Mouse (Mus musculus) MEL (cell line): ENCODE results near the gene Sez6l. TPM values are rescaled to one million over a fixed set of nuclear protein-coding genes. Genes with fewer than 3 reads are reported as not detected.

Experiments
- DNase-seq: peaks from one replicate; pipeline ENCODE4 v3.0.0; 2011; ENCODE audit warnings: low read depth, low spot score
- H3K27ac ChIP-seq: 2 replicates; pipeline ENCODE4 v1.5.1; 2012; ENCODE audit warnings: low read depth, mild to moderate bottlenecking, control low read depth, low read length, moderate library complexity; ENCODE audit not compliant: control insufficient read depth
- H3K27me3 ChIP-seq, 2 experiments: fragments of 150-350 bp in 1 of 2; sonication (generic) in 1 of 2; 2 replicates each; pipeline ENCODE4 v1.6.1; 2012; ENCODE audit warnings: low read length in 2 of 2, mild to moderate bottlenecking in 2 of 2, improper control_type of control experiment in 1 of 2, moderate library complexity in 1 of 2; ENCODE audit not compliant: insufficient read depth in 2 of 2, control insufficient read depth in 1 of 2
- H3K36me3 ChIP-seq, 2 experiments: 2 replicates each; pipeline ENCODE4 v1.6.1; 2012 to 2014; ENCODE audit warnings: low read length in 2 of 2, improper control_type of control experiment in 1 of 2, inconsistent platforms in 1 of 2, mild to moderate bottlenecking in 1 of 2; ENCODE audit not compliant: insufficient read depth in 2 of 2, control insufficient read depth in 1 of 2
- H3K4me1 ChIP-seq, 2 experiments: fragments of 150-350 bp in 1 of 2; sonication (generic) in 1 of 2; 2 replicates each; pipeline ENCODE4 v1.6.1; 2012; ENCODE audit warnings: low read length in 2 of 2, improper control_type of control experiment in 1 of 2, mild to moderate bottlenecking in 1 of 2; ENCODE audit not compliant: insufficient read depth in 2 of 2, control insufficient read depth in 1 of 2
- H3K4me3 ChIP-seq, 2 experiments: fragments of 150-350 bp in 1 of 2; sonication (generic) in 1 of 2; 2 replicates each; pipeline ENCODE4 v1.5.1; 2012; ENCODE audit warnings: low read depth in 2 of 2, low read length in 2 of 2, mild to moderate bottlenecking in 2 of 2, moderate library complexity in 2 of 2, control low read depth in 1 of 2, improper control_type of control experiment in 1 of 2; ENCODE audit not compliant: control insufficient read depth in 1 of 2, insufficient read depth in 1 of 2
- H3K79me2 ChIP-seq: 2 replicates; pipeline ENCODE4 v1.6.1; 2012; ENCODE audit warnings: mild to moderate bottlenecking, low read length, moderate library complexity; ENCODE audit not compliant: control insufficient read depth, poor library complexity, insufficient read depth
- H3K9ac ChIP-seq: 2 replicates; pipeline ENCODE4 v1.6.1; 2012; ENCODE audit warnings: low read depth, mild to moderate bottlenecking, control low read depth, low read length, moderate library complexity; ENCODE audit not compliant: control insufficient read depth, poor library complexity, severe bottlenecking
- H3K9me3 ChIP-seq: fragments of 150-350 bp; sonication (generic); replicated peaks from 2 replicates; pipeline ENCODE4 v1.6.1; 2012; ENCODE audit warnings: mild to moderate bottlenecking, low read length, improper control_type of control experiment, moderate library complexity; ENCODE audit not compliant: insufficient read depth
- E2F4 ChIP-seq: IDR thresholded peaks from 2 replicates; pipeline ENCODE4 v1.6.1; 2011; ENCODE audit warnings: low read depth, low read length, improper control_type of control experiment, borderline replicate concordance
- GABPA ChIP-seq: IDR thresholded peaks from 2 replicates; pipeline ENCODE4 v1.6.1; 2012; ENCODE audit warnings: low read depth, mild to moderate bottlenecking, inconsistent platforms, low read length, improper control_type of control experiment, moderate library complexity
- GATA1 ChIP-seq: IDR thresholded peaks from 2 replicates; pipeline ENCODE4 v1.6.1; 2011; ENCODE audit warnings: low read depth, low read length, improper control_type of control experiment
- JUND ChIP-seq: IDR thresholded peaks from 2 replicates; pipeline ENCODE4 v1.6.1; 2011; ENCODE audit warnings: low read depth, mild to moderate bottlenecking, improper control_type of control experiment, low read length
- MXI1 ChIP-seq: IDR thresholded peaks from 2 replicates; pipeline ENCODE4 v1.6.1; 2011; ENCODE audit warnings: mild to moderate bottlenecking, low read depth, low read length, improper control_type of control experiment
- MYB ChIP-seq: IDR thresholded peaks from 2 replicates; pipeline ENCODE4 v1.6.1; 2011; ENCODE audit warnings: mild to moderate bottlenecking, low read depth, low read length, improper control_type of control experiment
- NELFE ChIP-seq: IDR thresholded peaks from 2 replicates; pipeline ENCODE4 v1.6.1; 2011; ENCODE audit warnings: low read depth, low read length, improper control_type of control experiment
- NRF1 ChIP-seq: IDR thresholded peaks from 2 replicates; pipeline ENCODE4 v1.6.1; 2014; ENCODE audit warnings: low read depth, mild to moderate bottlenecking, inconsistent platforms, low read length, improper control_type of control experiment, moderate library complexity; ENCODE audit not compliant: poor library complexity, insufficient read depth, severe bottlenecking
- POLR2A ChIP-seq, 2 experiments: IDR thresholded peaks; 2 replicates each; pipeline ENCODE4 v1.6.1; 2011 to 2012; ENCODE audit warnings: low read length in 2 of 2, mild to moderate bottlenecking in 2 of 2, control low read depth in 1 of 2, improper control_type of control experiment in 1 of 2, low read depth in 1 of 2, moderate library complexity in 1 of 2; ENCODE audit not compliant: control insufficient read depth in 1 of 2, insufficient read depth in 1 of 2, poor library complexity in 1 of 2
- POLR2AphosphoS5 ChIP-seq: IDR thresholded peaks from 2 replicates; pipeline ENCODE4 v1.6.1; 2012; ENCODE audit warnings: low read depth, borderline replicate concordance, mild to moderate bottlenecking, inconsistent platforms, low read length, moderate library complexity, mixed read lengths
- RCOR1 ChIP-seq: IDR thresholded peaks from 2 replicates; pipeline ENCODE4 v1.6.1; 2012; ENCODE audit warnings: low read depth, mild to moderate bottlenecking, inconsistent platforms, low read length, improper control_type of control experiment
- SIN3A ChIP-seq: IDR thresholded peaks from 2 replicates; pipeline ENCODE4 v1.6.1; 2012; ENCODE audit warnings: low read length, improper control_type of control experiment, inconsistent platforms
- SMC3 ChIP-seq: IDR thresholded peaks from 2 replicates; pipeline ENCODE4 v1.6.1; 2011; ENCODE audit warnings: low read depth, low read length, improper control_type of control experiment
- TAL1 ChIP-seq: IDR thresholded peaks from 2 replicates; pipeline ENCODE4 v1.6.1; 2012; ENCODE audit warnings: mild to moderate bottlenecking, inconsistent platforms, low read length, moderate library complexity, mixed read lengths
- UBTF ChIP-seq: IDR thresholded peaks from 2 replicates; pipeline ENCODE4 v1.6.1; 2012; ENCODE audit warnings: low read depth, mild to moderate bottlenecking, inconsistent platforms, low read length, improper control_type of control experiment, moderate library complexity, borderline replicate concordance; ENCODE audit not compliant: insufficient read depth
- USF1 ChIP-seq: IDR thresholded peaks from 2 replicates; pipeline ENCODE4 v1.6.1; 2014; ENCODE audit warnings: low read depth, mild to moderate bottlenecking, inconsistent platforms, low read length, improper control_type of control experiment, moderate library complexity
- USF2 ChIP-seq, 2 experiments: IDR thresholded peaks; 2 replicates each; pipeline ENCODE4 v1.6.1; 2011 to 2012; ENCODE audit warnings: improper control_type of control experiment in 2 of 2, low read length in 2 of 2, borderline replicate concordance in 1 of 2, inconsistent platforms in 1 of 2, low read depth in 1 of 2, mild to moderate bottlenecking in 1 of 2; ENCODE audit not compliant: insufficient read depth in 1 of 2
- polyA plus RNA-seq, 2 experiments: library from polyadenylated mRNA; stranded (reverse) in 1 of 2; unstranded in 1 of 2; fragments of >175 nt in 1 of 2; fragments of >200 nt in 1 of 2; gene quantifications; 2 replicates each; pipeline versions ENCODE4 v1.2.1 to v1.2.4; 2012; ENCODE audit warnings: low replicate concordance in 2 of 2, low read depth in 1 of 2; ENCODE audit not compliant: insufficient read length in 2 of 2, insufficient read depth in 1 of 2, missing spikeins in 1 of 2
- total RNA-seq: library from RNA; depleted of rRNA; stranded (reverse); fragments of 300-350 nt; gene quantifications from 2 replicates; pipeline ENCODE4 v1.2.3, GENCODE M21; 2012

Sez6l gene
- total and polyA plus RNA-seq, 3 experiments: not detected

- Histone ChIP-seq H3K4me3 (no peak overlapping the region), H3K9ac (no peak overlapping the region), H3K27me3 (no peaks in the 10 kb centered on the region), H3K36me3 (no peaks in the 10 kb centered on the region), H3K27ac (no peak overlapping the region), H3K4me1 (no peaks in the 10 kb centered on the region), H3K9me3 (no peaks in the 10 kb centered on the region), H3K79me2 (no peaks in the 10 kb centered on the region)
- TF ChIP-seq SIN3A (no peak), SMC3 (no peak), POLR2A (IDR thresholded peaks at IDR 0.05; ENCODE audit: control insufficient read depth in 1 of 2, insufficient read depth in 1 of 2, low read depth in 1 of 2, low read length in 2 of 2, poor library complexity in 1 of 2) (no peak), MYB (no peak), USF1 (no peak), E2F4 (no peak), GATA1 (no peak)
- DNase-seq: no peak
Measured at GRCm38 (mm10) chr5:112546771-112547170, 30.2 kb downstream of the Sez6l start.

GRCm38 (mm10) chr5:112538295-112538694 is 38.7 kb downstream of the Sez6l start:
- H3K4me3 ChIP-seq: no peak overlapping the region
- H3K9ac ChIP-seq: no peak overlapping the region
- H3K27me3 ChIP-seq: no peaks in the 10 kb centered on the region
- DNase-seq: no peak
- H3K4me1 ChIP-seq: no peaks in the 10 kb centered on the region
- no peak overlapping the region for H3K27ac ChIP-seq
- no peaks in the 10 kb centered on the region for H3K36me3 ChIP-seq
- no peaks in the 10 kb centered on the region for H3K79me2 ChIP-seq
- TF ChIP-seq USF1 (no peak), USF2 (IDR thresholded peaks at IDR 0.05; ENCODE audit: borderline replicate concordance in 1 of 2, insufficient read depth in 1 of 2, low read depth in 1 of 2, low read length in 2 of 2) (no peak), E2F4 (no peak), POLR2A (IDR thresholded peaks at IDR 0.05; ENCODE audit: control insufficient read depth in 1 of 2, insufficient read depth in 1 of 2, low read depth in 1 of 2, low read length in 2 of 2, poor library complexity in 1 of 2) (no peak), TAL1 (no peak), UBTF (no peak), POLR2AphosphoS5 (no peak), RCOR1 (no peak), MXI1 (no peak)
- no peaks in the 10 kb centered on the region for H3K9me3 ChIP-seq

GRCm38 (mm10) chr5:112535868-112536267 is 41.1 kb downstream of the Sez6l start:
- Histone ChIP-seq H3K36me3 (no peaks in the 10 kb centered on the region), H3K4me1 (no peaks in the 10 kb centered on the region), H3K4me3 (no peak overlapping the region), H3K9ac (no peak overlapping the region), H3K79me2 (no peaks in the 10 kb centered on the region), H3K27ac (no peak overlapping the region), H3K27me3 (no peaks in the 10 kb centered on the region), H3K9me3 (no peaks in the 10 kb centered on the region)
- no peak for DNase-seq
- TF ChIP-seq E2F4 (no peak), NELFE (no peak), UBTF (no peak), POLR2A (IDR thresholded peaks at IDR 0.05; ENCODE audit: control insufficient read depth in 1 of 2, insufficient read depth in 1 of 2, low read depth in 1 of 2, low read length in 2 of 2, poor library complexity in 1 of 2) (no peak), NRF1 (no peak), GATA1 (no peak), JUND (no peak), GABPA (no peak)
